Comparison of ENCODE assay signal across 8 mouse cellular contexts in the genomic region with DNA sequence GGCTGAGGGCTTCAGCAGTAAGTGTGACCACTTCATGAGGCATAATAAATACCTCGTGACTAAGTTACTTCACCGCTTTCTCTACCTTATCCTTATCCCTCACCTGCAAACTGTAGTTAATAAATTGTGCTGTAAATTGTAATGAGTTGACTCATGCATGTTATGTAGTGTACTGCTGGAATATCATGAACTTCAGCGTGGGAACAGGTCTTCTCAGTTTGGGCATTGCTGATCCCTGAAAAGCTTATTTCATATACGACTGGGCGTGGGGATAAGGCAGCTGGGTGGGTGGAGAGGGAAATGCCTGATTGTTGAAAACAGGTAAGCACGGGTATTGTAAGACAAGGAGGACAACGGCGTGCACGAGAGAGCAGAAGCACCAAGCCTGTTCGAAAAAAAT. TPM values are rescaled to one million over a fixed set of nuclear protein-coding genes. Genes with fewer than 3 reads are reported as not detected.
DNase-seq lines count a peak whose midpoint lies in the region; ATAC-seq and TF ChIP-seq lines count a peak whose summit lies in the region.
"Had no signal": no experiment of that assay in that cellular context is flagged by ENCODE, and none has a peak within 500 bp of the region (broad histone marks: within the 10 kb centered on the region; RNA-seq: fewer than 3 reads in every experiment).

No protein-coding gene starts in this region.

- no peak for TF ChIP-seq POLR2A in limb, embryonic 14.5 days (IDR thresholded peaks at IDR 0.05; ENCODE audit: borderline replicate concordance, extremely low read depth, insufficient read depth, insufficient read length)

- DNase-seq in limb, embryonic 14.5 days (ENCODE audit: low spot score), result no peak
- DNase-seq in B cell, adult 2 months, result no peak
- no peak for DNase-seq in urinary bladder, postnatal 10 days (ENCODE audit: low spot score)

- H3K9ac ChIP-seq in forebrain, embryonic 15.5 days (replicated peaks), result peak overlapping the region; percentile 38; the same call in 1 of the 2 replicates
- H3K9ac ChIP-seq in limb, embryonic 14.5 days (ENCODE audit: low read depth, low read length, severe bottlenecking), result no peak overlapping the region
- no peak overlapping the region for H3K9ac ChIP-seq in stomach, embryonic 14.5 days (replicated peaks; ENCODE audit: low read depth, low read length)

- no peak for ATAC-seq in megakaryocyte, adult 5-6 weeks (ENCODE audit: poor library complexity, severe bottlenecking)
- 0 out of 2 replicates have a peak, but pooled peaks have one; percentile 3 for ATAC-seq in forebrain, embryonic 15.5 days (replicated peaks)
- ATAC-seq in limb, embryonic 14.5 days (ENCODE audit: low FRiP score, low read depth), result no peak
- no peak for ATAC-seq in stomach, embryonic 14.5 days (ENCODE audit: insufficient number of reproducible peaks, insufficient read depth, low FRiP score, low read depth)

- no peaks in the 10 kb centered on the region for H3K9me3 ChIP-seq in megakaryocyte, embryonic 14.5 days
- no peaks in the 10 kb centered on the region for H3K9me3 ChIP-seq in forebrain, embryonic 15.5 days
- no peaks in the 10 kb centered on the region for H3K9me3 ChIP-seq in limb, embryonic 14.5 days (ENCODE audit: control insufficient read depth, low read length)
- no peaks in the 10 kb centered on the region for H3K9me3 ChIP-seq in stomach, embryonic 14.5 days (ENCODE audit: control insufficient read depth, low read depth, low read length)

- H3K27me3 ChIP-seq in megakaryocyte, embryonic 14.5 days (replicated peaks), result peaks cover 56% of the 10 kb centered on the region
- H3K27me3 ChIP-seq in forebrain, embryonic 15.5 days, result peaks cover 28% of the 10 kb centered on the region; the same call in 1 of the 2 replicates
- no peaks in the 10 kb centered on the region for H3K27me3 ChIP-seq in limb, embryonic 14.5 days (ENCODE audit: control insufficient read depth, insufficient read depth, low read length)
- 0 out of 2 replicates have a peak, but pooled peaks cover 5% of the 10 kb centered on the region for H3K27me3 ChIP-seq in stomach, embryonic 14.5 days (ENCODE audit: control insufficient read depth, insufficient read depth, low read length)

- peak overlapping the region; percentile 91 for H3K4me2 ChIP-seq in forebrain, embryonic 15.5 days (replicated peaks)
- peak overlapping the region; percentile 92 for H3K4me2 ChIP-seq in limb, embryonic 14.5 days (replicated peaks; ENCODE audit: low read depth, low read length, severe bottlenecking)
- peak overlapping the region; percentile 91 for H3K4me2 ChIP-seq in stomach, embryonic 14.5 days (replicated peaks; ENCODE audit: low read depth, low read length)

- peaks cover 16% of the 10 kb centered on the region for H3K4me1 ChIP-seq in megakaryocyte, embryonic 14.5 days
- peaks cover 13% of the 10 kb centered on the region for H3K4me1 ChIP-seq in forebrain, embryonic 15.5 days
- 0 out of 2 replicates have a peak, but pooled peaks cover 5% of the 10 kb centered on the region for H3K4me1 ChIP-seq in limb, embryonic 14.5 days (ENCODE audit: control insufficient read depth, insufficient read depth, low read length)
- no peaks in the 10 kb centered on the region for H3K4me1 ChIP-seq in stomach, embryonic 14.5 days (ENCODE audit: control insufficient read depth, insufficient read depth, low read length)

- H3K4me3 ChIP-seq in megakaryocyte, embryonic 14.5 days (replicated peaks), result peak overlapping the region; percentile 89
- H3K4me3 ChIP-seq in forebrain, embryonic 15.5 days, result peak overlapping the region; percentile 51
- peak overlapping the region; percentile 49 for H3K4me3 ChIP-seq in limb, embryonic 14.5 days (replicated peaks; ENCODE audit: low read length)
- peak overlapping the region; percentile 40 for H3K4me3 ChIP-seq in stomach, embryonic 14.5 days (ENCODE audit: low read depth, low read length)

- H3K27ac ChIP-seq in forebrain, embryonic 15.5 days (replicated peaks), result no peak overlapping the region
- no peak overlapping the region for H3K27ac ChIP-seq in limb, embryonic 14.5 days (replicated peaks; ENCODE audit: low read depth, low read length)
- H3K27ac ChIP-seq in stomach, embryonic 14.5 days (ENCODE audit: low read length), result no peak overlapping the region

- WGBS in forebrain, embryonic 15.5 days, result 32% methylated on average over 10 of the region's 10 CpGs
- 22% methylated on average over 10 of the region's 10 CpGs for WGBS in limb, embryonic 14.5 days
- WGBS in stomach, embryonic 14.5 days, result 32% methylated on average over 10 of the region's 10 CpGs

- H3K36me3 ChIP-seq in megakaryocyte, embryonic 14.5 days (replicated peaks; ENCODE audit: low read length), result no peaks in the 10 kb centered on the region
- H3K36me3 ChIP-seq in forebrain, embryonic 15.5 days, result no peaks in the 10 kb centered on the region
- H3K36me3 ChIP-seq in limb, embryonic 14.5 days (ENCODE audit: control insufficient read depth, insufficient read depth, low read length), result no peaks in the 10 kb centered on the region
- no peaks in the 10 kb centered on the region for H3K36me3 ChIP-seq in stomach, embryonic 14.5 days (ENCODE audit: control insufficient read depth, insufficient read depth, low read length)

RNA-seq across cellular contexts. Expression of a gene that starts 0.6 kb away (rescaled TPM):
- not detected in 2 replicates for polyA plus RNA-seq in megakaryocyte, embryonic 14.5 days (2012; ENCODE audit: insufficient read depth, low replicate concordance)
- total RNA-seq in megakaryocyte, adult 5-6 weeks (2015), result 0.02 and 0.30 TPM in 2 replicates
- 1.1 and 1.6 TPM in 2 replicates for total RNA-seq in megakaryocyte, adult 5-6 weeks (2017)
- 0.42 and 0.69 TPM in 2 replicates for polyA plus RNA-seq in forebrain, embryonic 15.5 days (2015; fragmentation: Nextera tagmentation; extraction: Ambion mirVana)
- 2.3 and 2.4 TPM in 2 replicates for polyA plus RNA-seq in limb, embryonic 14.5 days (2012; rRNA removed)
- polyA plus RNA-seq in limb, embryonic 14.5 days (2014; fragmentation: Nextera tagmentation; extraction: Ambion mirVana), result 12.6 and 16.5 TPM in 2 replicates
- polyA plus RNA-seq in stomach, embryonic 14.5 days (2014; fragmentation: Nextera tagmentation; extraction: Ambion mirVana), result 3.5 and 5.1 TPM in 2 replicates
- total RNA-seq: heart, adult 8-10 months had no signal

RNA-seq across cellular contexts. Expression of a gene that starts 2.9 kb away (rescaled TPM):
- polyA plus RNA-seq in megakaryocyte, embryonic 14.5 days (2012; ENCODE audit: insufficient read depth, low replicate concordance), result not detected in 2 replicates
- total RNA-seq in megakaryocyte, adult 5-6 weeks (2015), result 0.07 TPM in 1 of 2 replicates, not detected in the other
- 0.18 and 0.61 TPM in 2 replicates for total RNA-seq in megakaryocyte, adult 5-6 weeks (2017)
- not detected in 2 replicates for polyA plus RNA-seq in forebrain, embryonic 15.5 days (2015; fragmentation: Nextera tagmentation; extraction: Ambion mirVana)
- 0.03 TPM in 1 of 2 replicates, not detected in the other for polyA plus RNA-seq in limb, embryonic 14.5 days (2012; rRNA removed)
- not detected in 2 replicates for polyA plus RNA-seq in limb, embryonic 14.5 days (2014; fragmentation: Nextera tagmentation; extraction: Ambion mirVana)
- polyA plus RNA-seq in stomach, embryonic 14.5 days (2014; fragmentation: Nextera tagmentation; extraction: Ambion mirVana), result not detected in 2 replicates
- total RNA-seq: heart, adult 8-10 months had no signal

RNA-seq across cellular contexts. Expression of a gene that starts 59.6 kb away (rescaled TPM):
- polyA plus RNA-seq in megakaryocyte, embryonic 14.5 days (2012; ENCODE audit: insufficient read depth, low replicate concordance), result not detected in 2 replicates
- not detected in 2 replicates for total RNA-seq in megakaryocyte, adult 5-6 weeks (2015)
- not detected in 2 replicates for total RNA-seq in megakaryocyte, adult 5-6 weeks (2017)
- polyA plus RNA-seq in forebrain, embryonic 15.5 days (2015; fragmentation: Nextera tagmentation; extraction: Ambion mirVana), result 2.3 and 2.5 TPM in 2 replicates
- 0.38 and 0.48 TPM in 2 replicates for polyA plus RNA-seq in limb, embryonic 14.5 days (2012; rRNA removed)
- 0.40 and 0.57 TPM in 2 replicates for polyA plus RNA-seq in limb, embryonic 14.5 days (2014; fragmentation: Nextera tagmentation; extraction: Ambion mirVana)
- 0.21 and 0.29 TPM in 2 replicates for polyA plus RNA-seq in stomach, embryonic 14.5 days (2014; fragmentation: Nextera tagmentation; extraction: Ambion mirVana)
- total RNA-seq: heart, adult 8-10 months had no signal
